Comparison of ENCODE assay signal across 11 mouse cellular contexts in the genomic region with DNA sequence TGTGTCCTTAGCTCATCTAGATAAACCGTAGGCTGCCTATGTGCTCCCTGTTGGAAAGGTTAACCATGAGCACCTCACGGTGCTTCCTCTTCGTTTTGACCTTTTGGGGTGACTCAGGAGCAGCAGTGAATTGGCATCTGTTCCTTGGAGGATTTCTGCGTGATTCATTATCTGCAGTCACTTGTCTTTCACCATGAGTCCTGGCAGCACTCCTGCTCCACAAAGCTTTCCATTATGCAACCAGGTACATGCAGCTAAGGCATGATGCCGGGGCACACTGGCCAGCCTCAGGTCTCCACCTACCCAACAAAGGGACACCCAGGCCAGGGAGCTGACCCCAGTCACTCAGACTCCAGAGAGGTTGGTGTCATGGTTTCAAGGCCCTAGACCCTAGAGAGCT.
DNase-seq lines count a peak whose midpoint lies in the region; ATAC-seq and TF ChIP-seq lines count a peak whose summit lies in the region.
"Had no signal": no experiment of that assay in that cellular context is flagged by ENCODE, and none has a peak within 500 bp of the region (broad histone marks: within the 10 kb centered on the region; RNA-seq: fewer than 3 reads in every experiment).

No protein-coding gene starts in this region.

- DNase-seq in adrenal gland, adult (ENCODE audit: inconsistent age in 2 of 2, low spot score in 1 of 2): peak; percentile 71 to 73
- no peak for DNase-seq in adrenal gland, postnatal 4 days (ENCODE audit: low spot score in 2 of 2)
- no peak for DNase-seq in layer of hippocampus, adult 2 months (ENCODE audit: low spot score in 2 of 2)
- DNase-seq in layer of hippocampus, adult 9-10 months (ENCODE audit: low spot score): no peak
- DNase-seq in adrenal gland, postnatal 14 days: peak; percentile 53
- DNase-seq in cerebellum, postnatal 14 days: peak; percentile 52 to 66
- DNase-seq: gastrocnemius, adult 2 months; kidney, postnatal 14 days; lung, adult 2 months had no signal

- TF ChIP-seq CTCF in layer of hippocampus, adult 2 months (conservative IDR thresholded peaks at IDR 0.05): no peak

- WGBS in kidney, embryonic 15.5 days: 84% methylated on average over 5 of the region's 5 CpGs

- H3K27me3 ChIP-seq in kidney, embryonic 15.5 days: no peaks in the 10 kb centered on the region

- no peaks in the 10 kb centered on the region for H3K36me3 ChIP-seq in kidney, embryonic 15.5 days

- no peak overlapping the region for H3K4me2 ChIP-seq in kidney, embryonic 15.5 days

- H3K9ac ChIP-seq in kidney, embryonic 15.5 days: no peak overlapping the region

- H3K9me3 ChIP-seq in kidney, embryonic 15.5 days (replicated peaks): no peaks in the 10 kb centered on the region

- ATAC-seq in kidney, embryonic 15.5 days (replicated peaks; ENCODE audit: low FRiP score): no peak
- ATAC-seq in inflammation-experienced regulatory T-cells, adult 6 months: no peak

- H3K4me3 ChIP-seq in layer of hippocampus, adult 2 months: no peak overlapping the region
- H3K4me3 ChIP-seq in kidney, embryonic 15.5 days (replicated peaks): no peak overlapping the region
- H3K4me3 ChIP-seq: gastrocnemius, adult 2 months had no signal

- H3K27ac ChIP-seq in layer of hippocampus, adult 2 months: peak overlapping the region; percentile 57
- H3K27ac ChIP-seq in kidney, embryonic 15.5 days: no peak overlapping the region
- H3K27ac ChIP-seq: gastrocnemius, adult 2 months had no signal

- H3K4me1 ChIP-seq in kidney, embryonic 15.5 days: no peaks in the 10 kb centered on the region

Comparison
In these comparisons a context has a peak if more than half of its experiments do, and no peak if none do; other contexts are left out.
1. DNase-seq: peak in adrenal gland, adult (2 of 2), adrenal gland, postnatal 14 days (single experiment) and cerebellum, postnatal 14 days (2 of 2); none in adrenal gland, postnatal 4 days (0 of 2), layer of hippocampus, adult 2 months (0 of 2) and layer of hippocampus, adult 9-10 months (single experiment).